Mouse (Mus musculus) forebrain, embryonic 16.5 days (tissue): ENCODE results near the gene Tiam1. TPM values are rescaled to one million over a fixed set of nuclear protein-coding genes. Genes with fewer than 3 reads are reported as not detected.
A peak's percentile ranks its signal among the peaks of the same experiment; 100 is the strongest.

Source experiments
- ATAC-seq: fragments of 200-750 bp; cut with Nextera tagmentation; 2 replicates; pipeline ENCODE4 v1.8.0; 2017; ENCODE audit warnings: mild to moderate bottlenecking, moderate library complexity
- H3K27ac ChIP-seq: fragments of 300-500 bp; sonication (generic); 2 replicates; pipeline ENCODE4 v1.5.1; 2014; ENCODE audit warnings: low read length, control low read depth
- H3K27me3 ChIP-seq: fragments of 300-500 bp; sonication (generic); replicated peaks from 2 replicates; pipeline ENCODE4 v1.6.1; 2014; ENCODE audit warnings: low read length; ENCODE audit not compliant: control insufficient read depth, insufficient read depth
- H3K36me3 ChIP-seq: fragments of 300-500 bp; sonication (generic); 2 replicates; pipeline ENCODE4 v1.6.1; 2014; ENCODE audit not compliant: control insufficient read depth, insufficient read depth
- H3K4me1 ChIP-seq: fragments of 300-500 bp; sonication (generic); replicated peaks from 2 replicates; pipeline ENCODE4 v1.6.1; 2014; ENCODE audit warnings: low read length; ENCODE audit not compliant: control insufficient read depth, insufficient read depth
- H3K4me2 ChIP-seq: fragments of 300-500 bp; sonication (generic); 2 replicates; pipeline ENCODE4 v1.6.1; 2014; ENCODE audit warnings: mild to moderate bottlenecking, low read length, control low read depth
- H3K4me3 ChIP-seq: fragments of 300-500 bp; sonication (generic); replicated peaks from 2 replicates; pipeline ENCODE4 v1.5.1; 2014; ENCODE audit warnings: mild to moderate bottlenecking, low read length, control low read depth
- H3K9ac ChIP-seq: fragments of 300-500 bp; sonication (generic); replicated peaks from 2 replicates; pipeline ENCODE4 v1.6.1; 2014; ENCODE audit warnings: low read depth, low read length, control low read depth
- H3K9me3 ChIP-seq: fragments of 300-500 bp; sonication (generic); 2 replicates; pipeline ENCODE4 v1.6.1; 2016; ENCODE audit warnings: low read length; ENCODE audit not compliant: control insufficient read depth
- WGBS: fragments of 180-500 bp; shearing (Covaris S2); extraction: QIAGEN DNeasy Blood & Tissue Kit; methylation state at CpG from one replicate; pipeline ENCODE4 v1.1.7; 2014; 5-methylcytosine and 5-hydroxymethylcytosine counted together
- polyA plus RNA-seq: library from polyadenylated mRNA; unstranded; fragments of >200 nt; fragmentation: Nextera tagmentation; extraction: Ambion mirVana; gene quantifications from 2 replicates; pipeline ENCODE4 v1.2.1, GENCODE M21; 2015

The Tiam1 gene
- polyA plus RNA-seq, 1 experiment from 2014 or later = 29.5 TPM

DNA sequence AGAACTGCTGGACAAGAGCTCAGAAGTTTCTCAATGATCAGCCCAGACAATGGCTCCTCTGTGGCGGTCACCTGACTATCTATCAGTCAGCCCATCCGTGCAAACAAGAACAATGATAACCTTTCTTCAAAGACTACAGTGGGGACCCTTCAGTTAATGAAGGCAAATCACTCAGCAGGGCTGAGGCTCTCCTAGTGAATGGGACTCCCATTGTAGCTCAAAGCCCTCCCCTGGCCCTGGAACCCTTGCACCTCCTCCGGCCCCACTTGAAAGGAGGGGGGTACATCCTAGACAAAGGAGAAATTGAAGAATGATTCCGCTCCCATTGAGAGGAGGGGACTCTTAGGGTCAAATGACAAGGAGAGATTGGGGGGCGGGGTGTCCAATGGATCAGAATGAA lies 280.3 kb downstream of the Tiam1 start:
- Histone ChIP-seq H3K9me3 (no peaks in the 10 kb centered on the region), H3K27ac (no peak overlapping the region), H3K36me3 (no peaks in the 10 kb centered on the region; the same call in 1 of the 2 replicates), H3K27me3 (no peaks in the 10 kb centered on the region), H3K9ac (no peak overlapping the region), H3K4me3 (no peak overlapping the region), H3K4me1 (peaks cover 7% of the 10 kb centered on the region), H3K4me2 (no peak overlapping the region)
- no peak for ATAC-seq
- 13% methylated on average over 5 of the region's 5 CpGs for WGBS

- peaks cover 7% of the 10 kb centered on the region for H3K4me1 ChIP-seq
- H3K27ac ChIP-seq = no peak overlapping the region
- WGBS = 50% methylated on average over 5 of the region's 5 CpGs
- no peaks in the 10 kb centered on the region for H3K9me3 ChIP-seq
- H3K36me3 ChIP-seq = no peaks in the 10 kb centered on the region; the same call in 1 of the 2 replicates
- no peak overlapping the region for H3K4me3 ChIP-seq
- H3K4me2 ChIP-seq = no peak overlapping the region
- no peaks in the 10 kb centered on the region for H3K27me3 ChIP-seq
- no peak overlapping the region for H3K9ac ChIP-seq
- no peak for ATAC-seq
Measured at GRCm38 (mm10) chr16:89861531-89861930, 282.0 kb downstream of the Tiam1 start.

DNA sequence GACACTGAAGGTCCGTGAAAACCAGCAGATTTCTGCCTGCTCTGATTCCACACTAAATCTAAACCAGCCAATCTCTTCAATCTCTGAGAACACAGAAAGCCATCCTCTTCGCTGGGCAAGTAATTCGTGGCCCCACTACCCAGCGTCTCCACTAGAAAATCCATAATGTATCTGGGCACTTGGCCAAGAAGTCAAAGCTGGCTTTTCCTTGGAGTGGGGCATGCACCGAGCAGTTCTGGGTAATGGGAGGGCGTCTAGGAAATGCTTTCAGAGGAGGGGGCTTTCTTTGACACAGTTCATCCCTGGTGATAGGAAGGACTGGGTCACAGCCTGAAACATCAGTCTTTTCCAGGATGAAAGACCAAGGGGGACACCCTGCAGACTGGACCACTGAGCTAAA lies 282.9 kb downstream of the Tiam1 start:
- Histone ChIP-seq H3K27me3 (no peaks in the 10 kb centered on the region), H3K9me3 (no peaks in the 10 kb centered on the region), H3K4me2 (no peak overlapping the region), H3K27ac (no peak overlapping the region), H3K9ac (no peak overlapping the region), H3K4me3 (no peak overlapping the region), H3K36me3 (no peaks in the 10 kb centered on the region; the same call in 1 of the 2 replicates), H3K4me1 (peaks cover 7% of the 10 kb centered on the region)
- ATAC-seq = peak; percentile 57; the same call in 1 of the 2 replicates
- 35% methylated on average over 6 of the region's 6 CpGs for WGBS

DNA sequence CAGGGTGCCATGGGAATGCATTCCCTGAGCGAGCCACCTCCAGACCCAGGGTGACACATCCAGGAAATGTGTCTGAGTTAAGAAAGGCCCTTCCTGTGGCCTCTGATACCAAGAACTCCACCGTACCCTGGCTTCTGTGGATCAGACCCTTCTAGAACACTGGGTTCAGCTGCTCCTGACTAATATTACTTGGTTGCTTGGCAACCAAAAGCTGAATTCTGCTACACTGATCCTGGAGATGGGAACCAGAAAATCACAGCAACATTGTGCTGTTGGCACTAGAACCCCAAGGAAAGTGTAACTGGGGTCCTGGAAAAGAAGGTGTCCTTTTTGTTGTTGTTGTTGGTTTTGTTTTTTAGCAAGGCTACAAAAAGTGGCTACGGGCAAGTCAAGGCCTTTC lies 285.9 kb downstream of the Tiam1 start:
- WGBS = 77% methylated on average over 3 of the region's 3 CpGs
- no peak for ATAC-seq

DNA sequence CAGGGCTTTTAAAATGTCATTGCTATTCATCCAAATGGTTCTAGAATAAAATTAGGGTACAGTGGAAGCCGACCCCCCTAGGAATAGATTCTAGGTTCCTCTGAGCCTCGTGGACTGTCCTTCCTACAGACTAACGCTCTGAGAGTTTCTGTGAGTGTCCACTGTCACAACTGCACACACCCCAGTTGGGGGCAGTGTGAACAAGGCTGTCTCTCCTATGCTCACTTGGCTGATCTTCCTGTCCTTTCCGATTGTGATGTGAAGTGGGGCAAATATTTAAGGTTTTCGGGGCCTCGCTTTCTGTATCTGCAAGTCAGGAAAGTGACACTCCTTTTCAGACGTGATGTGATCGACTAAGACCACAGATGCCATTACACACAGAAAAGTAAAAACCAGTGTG lies 288.8 kb downstream of the Tiam1 start:
- no peaks in the 10 kb centered on the region for H3K4me1 ChIP-seq
- no peak overlapping the region for H3K9ac ChIP-seq
- H3K9me3 ChIP-seq = no peaks in the 10 kb centered on the region
- ATAC-seq = no peak
- peaks cover 3% of the 10 kb centered on the region; the same call in 1 of the 2 replicates for H3K36me3 ChIP-seq
- H3K27me3 ChIP-seq = no peaks in the 10 kb centered on the region
- 80% methylated on average over 8 of the region's 8 CpGs for WGBS
- no peak overlapping the region for H3K4me3 ChIP-seq
- H3K27ac ChIP-seq = no peak overlapping the region
- no peak overlapping the region for H3K4me2 ChIP-seq

More for the DNA sequence above, 285.9 kb downstream of the Tiam1 start:
- Histone ChIP-seq H3K9ac (no peak overlapping the region), H3K9me3 (no peaks in the 10 kb centered on the region), H3K36me3 (peaks cover 3% of the 10 kb centered on the region; the same call in 1 of the 2 replicates), H3K27ac (no peak overlapping the region), H3K4me1 (peaks cover 4% of the 10 kb centered on the region; the same call in 1 of the 2 replicates), H3K4me2 (no peak overlapping the region), H3K27me3 (no peaks in the 10 kb centered on the region), H3K4me3 (no peak overlapping the region)

DNA sequence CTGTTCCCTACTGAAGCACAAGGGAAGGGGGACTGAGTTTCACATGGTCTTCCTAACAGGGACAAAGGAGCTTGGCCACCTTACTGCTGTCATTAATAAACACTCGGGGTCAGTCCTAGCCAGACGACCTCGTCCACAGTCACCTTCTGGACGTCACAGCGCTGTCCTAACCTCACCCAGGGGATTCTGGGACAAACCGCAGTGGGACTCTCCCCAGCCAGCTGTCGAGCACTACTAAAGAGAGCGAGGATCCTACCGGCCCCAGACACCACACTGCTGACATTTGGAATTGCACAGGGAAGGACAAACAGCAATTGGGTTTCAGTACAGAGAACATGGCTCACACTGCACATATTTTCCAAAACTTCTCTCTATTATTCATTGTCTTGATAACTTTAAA lies 292.2 kb downstream of the Tiam1 start:
- Histone ChIP-seq H3K27ac (no peak overlapping the region), H3K4me1 (no peaks in the 10 kb centered on the region), H3K4me3 (no peak overlapping the region), H3K36me3 (peaks cover 6% of the 10 kb centered on the region; the same call in 1 of the 2 replicates), H3K27me3 (no peaks in the 10 kb centered on the region), H3K4me2 (no peak overlapping the region), H3K9ac (no peak overlapping the region), H3K9me3 (no peaks in the 10 kb centered on the region)
- ATAC-seq = no peak
- 72% methylated on average over 9 of the region's 9 CpGs for WGBS

DNA sequence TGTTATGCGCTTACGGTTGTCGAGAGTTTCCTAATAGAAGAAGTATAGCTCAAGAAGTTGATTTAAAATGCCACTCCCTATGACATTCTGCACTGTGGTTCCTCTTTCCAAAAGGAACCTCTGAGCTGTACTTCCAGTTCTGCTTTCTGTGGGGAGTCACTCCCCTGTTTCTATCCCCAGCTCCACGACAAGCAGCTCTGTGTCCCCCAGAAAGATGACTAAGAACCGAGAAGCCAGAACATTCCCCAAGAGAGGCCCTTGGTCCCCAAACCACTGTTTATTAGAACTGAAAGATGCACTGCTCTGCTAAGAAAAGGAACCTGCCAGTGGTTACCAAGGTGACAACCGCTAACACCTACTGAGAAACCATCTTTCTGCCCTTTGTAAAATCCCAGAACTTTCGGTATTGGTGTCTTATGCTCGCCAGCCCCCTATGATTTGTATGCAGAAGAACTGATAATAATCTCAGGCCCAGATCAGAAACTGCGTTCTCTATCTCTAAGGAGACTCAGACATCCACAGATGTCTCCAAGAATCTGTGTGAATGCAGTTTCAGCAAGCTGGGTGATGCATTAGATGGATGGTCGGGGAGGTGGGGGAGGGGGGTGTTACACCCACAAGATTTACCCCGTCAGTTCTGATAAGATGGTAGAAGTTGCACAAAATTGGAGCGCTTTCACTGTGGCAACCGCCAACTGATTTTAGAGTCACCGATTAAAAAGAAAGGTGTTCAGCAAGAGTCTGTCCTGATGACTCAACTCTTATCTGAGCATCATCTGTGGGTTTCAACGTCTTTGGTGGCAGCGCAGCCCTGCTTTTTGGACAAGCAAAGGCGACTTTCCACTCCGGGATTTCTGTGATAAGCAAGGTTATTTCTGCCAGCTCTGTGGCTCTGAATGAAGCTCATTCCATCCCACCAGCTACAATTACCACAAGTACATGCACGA lies 294.6 kb downstream of the Tiam1 start:
- no peak overlapping the region for H3K4me3 ChIP-seq
- H3K9me3 ChIP-seq = no peaks in the 10 kb centered on the region
- no peak overlapping the region for H3K9ac ChIP-seq
- peaks cover 4% of the 10 kb centered on the region; the same call in 1 of the 2 replicates for H3K36me3 ChIP-seq
- no peak overlapping the region for H3K27ac ChIP-seq
- ATAC-seq = no peak
- H3K4me1 ChIP-seq = no peaks in the 10 kb centered on the region
- H3K4me2 ChIP-seq = no peak overlapping the region
- no peaks in the 10 kb centered on the region for H3K27me3 ChIP-seq
- WGBS = 94% methylated on average over 19 of the region's 19 CpGs

- no peak overlapping the region for H3K27ac ChIP-seq
- WGBS = 96% methylated on average over 3 of the region's 3 CpGs
- H3K9me3 ChIP-seq = no peaks in the 10 kb centered on the region
- no peaks in the 10 kb centered on the region for H3K27me3 ChIP-seq
- no peak overlapping the region for H3K9ac ChIP-seq
- no peak overlapping the region for H3K4me3 ChIP-seq
- H3K4me1 ChIP-seq = no peaks in the 10 kb centered on the region
- H3K4me2 ChIP-seq = no peak overlapping the region
- peaks cover 4% of the 10 kb centered on the region; the same call in 1 of the 2 replicates for H3K36me3 ChIP-seq
- no peak for ATAC-seq
Measured at GRCm38 (mm10) chr16:89848179-89848578, 295.4 kb downstream of the Tiam1 start.

- WGBS = 59% methylated on average over 8 of the region's 8 CpGs
- no peaks in the 10 kb centered on the region for H3K27me3 ChIP-seq
- no peak overlapping the region for H3K27ac ChIP-seq
- H3K4me1 ChIP-seq = no peaks in the 10 kb centered on the region
- peaks cover 4% of the 10 kb centered on the region; the same call in 1 of the 2 replicates for H3K36me3 ChIP-seq
- no peaks in the 10 kb centered on the region for H3K9me3 ChIP-seq
- H3K9ac ChIP-seq = no peak overlapping the region
- no peak overlapping the region for H3K4me2 ChIP-seq
- no peak for ATAC-seq
- H3K4me3 ChIP-seq = no peak overlapping the region
Measured at GRCm38 (mm10) chr16:89845461-89845860, 298.1 kb downstream of the Tiam1 start.
